Mouse (Mus musculus) cerebellum, adult 9-10 months (tissue): ENCODE results near the gene Krtap19-4.

Experiments
- DNase-seq: peaks from one replicate; pipeline ENCODE4 v3.0.0; 2022

Krtap19-4 gene

GRCm38 (mm10) chr16:88884989-88885388, at the start of gene Krtap19-4:
Gene Krtap19-4, minus strand, starts transcription at chr16:88885089.
- DNase-seq = no peak

- DNase-seq = no peak
These were observed 47.3 kb upstream of the Krtap19-4 start, which contains the start of gene Krtap19-9b for GRCm38 (mm10) chr16:88932165-88932564. Gene Krtap19-9b, minus strand, starts transcription at chr16:88932265.

- DNase-seq = no peak
These were observed 11.5 kb upstream of the Krtap19-4 start, which contains the start of gene Krtap19-5 for GRCm38 (mm10) chr16:88896357-88896756. Gene Krtap19-5, minus strand, starts transcription at chr16:88896457.

DNA sequence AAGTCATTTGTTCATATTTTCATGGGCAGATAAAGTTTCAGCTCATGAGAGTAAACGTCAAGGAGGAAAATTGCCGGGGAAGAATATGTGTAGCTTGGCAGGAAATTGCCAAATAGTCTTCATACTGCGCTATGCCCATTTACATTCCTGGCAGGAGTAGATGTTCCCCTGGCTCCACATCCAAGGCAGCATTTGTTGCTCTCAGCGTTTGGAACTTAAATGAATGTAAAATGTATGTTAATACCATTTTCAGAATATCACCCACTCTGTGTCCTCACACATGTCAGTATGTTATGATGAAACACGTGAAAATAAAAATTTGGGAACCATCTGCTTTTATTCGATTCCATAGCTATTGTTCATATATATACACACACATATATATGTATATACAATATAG, 2.0 kb upstream of the Krtap19-4 start:
- DNase-seq = no peak

DNA sequence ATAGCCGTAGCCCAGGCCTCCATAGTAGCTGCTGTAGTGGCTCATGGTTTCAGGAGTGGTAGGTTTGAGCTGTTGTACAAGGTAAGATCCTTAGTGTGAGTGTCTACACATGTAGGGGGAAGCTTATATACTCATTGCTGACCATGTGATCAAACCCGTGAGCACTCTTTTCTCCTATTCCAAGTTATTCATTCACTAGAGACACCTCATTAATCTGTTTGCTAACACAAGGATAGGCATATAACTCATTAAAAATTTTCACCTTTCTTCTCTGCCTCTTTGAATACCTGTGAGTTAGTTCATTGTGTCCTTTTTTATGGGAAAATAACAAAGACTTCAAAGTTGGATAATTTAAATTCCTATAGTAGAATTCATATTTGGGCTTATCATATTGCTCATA, 7.0 kb downstream of the Krtap19-4 start, which contains the start of gene Krtap19-3:
Gene Krtap19-3, minus strand, starts transcription at position 101 of the 400 bp plus-strand sequence.
- no peak for DNase-seq

DNA sequence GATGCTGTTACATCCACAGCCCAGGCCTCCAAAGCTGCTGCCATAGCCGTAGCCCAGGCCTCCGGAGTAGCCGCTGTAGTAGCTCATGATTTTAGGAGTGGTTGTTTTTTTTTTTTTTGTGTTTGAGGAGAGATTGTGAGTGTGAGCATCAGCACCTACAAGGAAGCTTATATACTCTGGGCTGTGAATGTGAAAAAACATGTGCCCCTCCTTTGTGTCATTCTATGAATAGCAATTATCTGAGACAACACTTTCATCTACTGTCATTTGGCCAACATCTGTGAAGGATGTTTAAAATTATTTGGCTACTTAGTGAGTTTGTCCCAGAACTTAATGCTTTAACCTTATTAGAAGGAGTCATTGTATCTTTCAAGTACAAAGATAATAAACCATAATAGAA, 10.7 kb downstream of the Krtap19-4 start, which contains the start of gene Krtap19-2:
Gene Krtap19-2, minus strand, starts transcription at position 101 of the 400 bp plus-strand sequence.
- no peak for DNase-seq

DNA sequence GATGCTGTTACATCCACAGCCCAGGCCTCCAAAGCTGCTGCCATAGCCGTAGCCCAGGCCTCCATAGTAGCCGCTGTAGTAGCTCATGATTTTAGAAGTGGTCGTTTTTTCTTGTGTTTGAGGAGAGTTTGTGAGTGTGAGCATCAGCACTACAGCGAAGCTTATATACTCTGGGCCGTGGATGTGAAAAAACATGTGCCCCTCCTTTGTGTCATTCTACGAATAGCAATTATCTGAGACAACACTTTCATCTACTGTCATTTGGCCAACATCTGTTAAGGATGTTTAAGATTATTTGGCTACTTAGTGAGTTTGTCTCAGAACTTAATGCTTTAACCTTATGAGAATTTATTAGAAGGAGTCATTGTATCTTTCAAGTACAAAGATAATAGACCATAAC, 15.6 kb downstream of the Krtap19-4 start, which contains the start of gene Krtap19-1:
Gene Krtap19-1, minus strand, starts transcription at position 101 of the 400 bp plus-strand sequence.
- DNase-seq = no peak

DNA sequence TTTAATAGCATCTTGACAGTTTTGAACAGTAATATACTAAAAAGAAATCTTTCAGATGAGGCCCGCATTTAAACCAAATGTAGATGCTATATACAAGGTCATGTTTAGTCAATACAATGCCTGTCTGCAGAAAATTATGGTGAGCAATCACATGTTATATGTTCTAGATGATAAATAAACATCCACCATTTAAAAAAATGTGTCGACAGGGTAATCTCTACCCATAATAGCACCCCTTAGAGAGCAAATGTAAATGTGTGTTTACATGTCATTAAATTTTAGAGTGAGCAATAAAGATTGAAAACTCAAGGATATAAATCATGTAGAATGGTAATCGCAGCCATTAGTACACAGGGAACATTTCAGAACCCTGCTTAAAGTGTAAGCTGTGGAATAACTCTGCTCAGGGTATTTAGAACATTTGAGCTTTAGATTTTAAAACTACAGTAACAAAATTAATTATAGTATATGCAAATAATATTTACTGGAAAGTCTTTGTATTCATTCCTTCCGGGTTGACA, 19.9 kb downstream of the Krtap19-4 start:
- DNase-seq = no peak

GRCm38 (mm10) chr16:88851450-88851849, 33.4 kb downstream of the Krtap19-4 start:
- peak; percentile 1 for DNase-seq

- DNase-seq = no peak
These were observed 36.3 kb downstream of the Krtap19-4 start for GRCm38 (mm10) chr16:88848558-88848957.

DNA sequence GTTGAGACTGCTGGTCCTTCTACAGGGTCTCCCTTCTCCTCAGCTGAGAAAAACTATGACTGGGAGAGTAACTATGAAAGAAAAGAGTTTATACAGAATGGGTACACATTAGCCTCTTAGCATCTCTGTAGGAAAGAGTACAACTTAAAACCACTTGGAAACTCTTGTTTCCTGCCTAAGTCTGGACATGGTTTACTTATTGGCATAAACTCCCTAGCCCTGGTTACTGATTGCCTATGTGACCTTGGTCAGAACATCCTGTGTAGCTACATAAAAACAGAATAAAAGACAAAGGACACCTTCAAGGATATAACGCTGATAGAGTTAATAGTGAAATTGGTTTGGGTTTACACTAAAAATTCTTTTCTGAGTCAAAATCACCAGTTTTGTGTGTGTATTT, 37.5 kb downstream of the Krtap19-4 start:
- DNase-seq = no peak
